Mouse (Mus musculus): Measurements from ENCODE around the gene Pigl.

DNA sequence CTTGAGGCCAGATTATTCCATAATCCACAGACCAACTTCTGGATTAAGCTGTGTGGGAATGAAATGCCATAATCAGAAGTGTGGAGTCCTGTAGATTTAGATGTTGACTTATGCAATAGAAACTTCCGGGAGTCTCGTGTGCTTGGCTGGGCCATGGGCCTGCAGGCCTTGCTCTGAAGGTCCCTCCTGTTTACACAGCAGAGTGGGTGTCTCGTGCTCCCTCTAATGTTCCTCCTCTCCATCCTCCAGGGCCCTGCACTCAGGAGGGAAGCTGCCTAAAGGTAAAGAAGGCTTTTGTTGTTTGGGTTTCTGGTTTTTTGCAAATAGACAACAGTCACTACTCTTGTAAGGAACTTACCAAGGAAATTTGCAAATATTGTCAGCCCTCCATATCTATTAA is 51.3 kb downstream of the Pigl start:
- TF ChIP-seq CTCF (IDR thresholded peaks at IDR 0.05; ENCODE audit: low read depth) (no peak), EP300 (optimal IDR thresholded peaks at IDR 0.05) (no peak)
